Mouse (Mus musculus) bone marrow macrophage, adult 2 months (primary cell): ENCODE data around the gene Alyref. TPM values are rescaled to one million over a fixed set of nuclear protein-coding genes. Genes with fewer than 3 reads are reported as not detected.
"Not testable (repeated sequence)": the region's sequence is repeated elsewhere in the genome, so short reads cannot be mapped to it uniquely, and the experiment has no call there.

ENCODE experiments used
- H3K27ac ChIP-seq: 2 replicates; pipeline ENCODE4 v1.5.1; 2012; ENCODE audit warnings: low read depth, low read length; ENCODE audit not compliant: insufficient read depth
- H3K4me1 ChIP-seq: 2 replicates; pipeline ENCODE4 v1.6.1; 2012; ENCODE audit warnings: low read length; ENCODE audit not compliant: control insufficient read depth, insufficient read depth
- H3K4me3 ChIP-seq: 2 replicates; pipeline ENCODE4 v1.5.1; 2012; ENCODE audit warnings: mild to moderate bottlenecking, low read length, moderate library complexity; ENCODE audit not compliant: insufficient read depth
- CTCF ChIP-seq: IDR thresholded peaks from 2 replicates; pipeline ENCODE4 v1.5.1; 2012; ENCODE audit warnings: low read depth, mild to moderate bottlenecking, low read length, moderate library complexity
- POLR2A ChIP-seq: IDR thresholded peaks from 2 replicates; pipeline ENCODE4 v1.6.1; 2012; ENCODE audit warnings: mild to moderate bottlenecking, low read depth, low read length, borderline replicate concordance
- polyA plus RNA-seq: library from polyadenylated mRNA; stranded (reverse); fragments of >200 nt; gene quantifications from 2 replicates; pipeline ENCODE4 v1.2.4, GENCODE M21; 2012; ENCODE audit not compliant: missing spikeins, insufficient read depth, insufficient read length

The Alyref gene
- polyA plus RNA-seq, 1 experiment, result 97.5 TPM

DNA sequence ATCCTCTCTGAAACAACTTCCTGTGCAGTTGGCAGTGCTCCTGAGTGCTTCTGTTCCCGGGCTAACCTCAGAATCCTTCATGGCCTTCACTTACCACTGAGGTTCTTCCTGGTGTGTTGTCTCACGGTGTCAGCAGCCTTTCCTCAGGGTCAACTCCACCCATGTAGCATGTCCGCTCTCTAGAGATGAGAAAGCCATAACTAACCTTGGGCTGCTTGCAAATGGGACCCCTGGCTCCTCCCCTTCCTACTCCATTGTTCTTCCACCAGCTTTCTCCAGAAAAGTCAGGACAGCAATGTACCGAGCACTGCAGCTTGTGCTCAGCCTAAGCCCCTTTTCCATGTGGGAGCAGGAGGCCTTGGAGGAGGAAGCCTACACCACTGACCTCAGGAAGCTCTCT is 8.6 kb upstream of the Alyref start:
- Histone ChIP-seq H3K4me1 (no peaks in the 10 kb centered on the region), H3K27ac (no peak overlapping the region), H3K4me3 (no peak overlapping the region)
- TF ChIP-seq POLR2A (no peak), CTCF (no peak)

DNA sequence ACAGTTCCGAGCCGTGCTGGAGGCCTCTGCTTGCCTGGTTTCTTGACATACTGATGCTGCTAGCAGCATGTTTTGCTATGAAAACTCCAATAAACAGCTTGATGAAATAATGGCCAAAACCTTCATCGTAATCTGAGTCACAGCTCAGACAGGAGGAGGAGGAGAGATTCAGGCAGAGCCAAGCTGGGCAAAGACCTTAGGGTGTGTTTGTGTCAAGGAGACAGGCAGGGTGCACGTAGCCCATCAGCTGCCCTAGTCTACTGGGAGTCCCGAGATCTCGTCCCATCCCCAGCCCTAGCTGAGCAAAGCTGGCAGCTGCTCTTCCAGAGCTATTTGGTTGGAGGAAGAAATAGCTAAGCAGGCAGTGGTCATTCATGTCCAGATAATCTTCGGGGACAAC is 7.5 kb upstream of the Alyref start:
- Histone ChIP-seq H3K27ac (no peak overlapping the region), H3K4me1 (no peaks in the 10 kb centered on the region; the same call in 1 of the 2 replicates), H3K4me3 (no peak overlapping the region)
- no peak for TF ChIP-seq POLR2A

- Histone ChIP-seq H3K4me1 (peaks cover 14% of the 10 kb centered on the region), H3K27ac (no peak overlapping the region), H3K4me3 (no peak overlapping the region)
- TF ChIP-seq POLR2A, result no peak
- no peak for TF ChIP-seq CTCF
Observed at GRCm38 (mm10) chr11:120603545-120603944, 5.4 kb upstream of the Alyref start.

- no peak overlapping the region for H3K4me3 ChIP-seq
- TF ChIP-seq CTCF (no peak), POLR2A (no peak)
- no peak overlapping the region for H3K27ac ChIP-seq
- H3K4me1 ChIP-seq, result peaks cover 23% of the 10 kb centered on the region
Observed at GRCm38 (mm10) chr11:120600716-120601115, 2.6 kb upstream of the Alyref start.

GRCm38 (mm10) chr11:120598990-120599549 is 905 bp upstream of the Alyref start:
- Histone ChIP-seq H3K4me3 (peak overlapping the region; percentile 69), H3K27ac (peak overlapping the region; percentile 78), H3K4me1 (peaks cover 23% of the 10 kb centered on the region)
- TF ChIP-seq POLR2A (no peak), CTCF (no peak)

DNA sequence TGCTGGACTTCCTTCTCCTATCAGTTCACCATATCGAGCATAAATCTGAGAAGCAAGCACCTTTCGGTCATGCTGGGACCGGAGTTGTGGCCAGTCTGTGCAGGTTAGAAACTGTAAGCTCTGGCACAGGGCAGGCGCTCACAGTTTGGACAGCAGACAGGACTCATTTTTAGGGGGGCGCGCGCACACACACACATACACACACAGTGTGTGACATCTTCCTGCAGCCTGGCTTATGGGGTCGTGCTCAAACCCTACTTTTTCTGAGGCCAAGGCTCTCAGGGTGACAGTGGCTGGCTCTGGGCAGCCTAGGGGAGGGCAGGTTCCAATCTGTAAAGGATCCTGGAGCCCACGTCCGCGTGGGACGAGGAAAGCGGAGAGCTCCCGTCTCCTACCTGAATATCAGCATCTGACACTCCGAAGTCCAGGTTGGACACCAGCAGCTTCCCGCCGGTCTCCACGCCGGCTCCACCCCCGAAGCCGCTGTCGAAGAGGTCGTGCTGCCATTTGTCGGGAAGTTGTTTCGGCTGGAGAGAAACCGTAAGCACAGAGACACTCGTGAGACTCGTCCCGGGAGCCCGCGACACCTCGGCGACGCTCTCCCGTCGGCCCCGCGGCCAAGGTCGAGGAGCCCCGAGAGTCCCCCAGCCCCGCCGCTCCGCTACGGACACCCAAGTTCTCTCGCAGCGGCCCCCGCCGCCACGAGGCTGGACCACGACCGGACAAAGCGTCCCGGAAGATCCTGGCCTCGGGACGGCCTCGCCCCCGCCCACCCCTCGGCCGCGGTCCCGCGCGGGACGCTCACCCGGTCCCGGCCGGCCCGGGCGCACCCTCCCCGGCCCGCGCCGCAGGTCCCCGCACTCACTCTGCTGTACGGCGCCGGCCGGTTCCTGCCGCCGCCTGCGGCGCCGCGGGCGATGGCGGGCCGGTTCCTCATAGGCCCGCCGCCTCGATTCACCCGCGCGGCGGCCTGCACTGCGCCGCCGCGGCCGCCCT is 627 bp downstream of the Alyref start:
- peak overlapping the region; percentile 54 for H3K27ac ChIP-seq

DNA sequence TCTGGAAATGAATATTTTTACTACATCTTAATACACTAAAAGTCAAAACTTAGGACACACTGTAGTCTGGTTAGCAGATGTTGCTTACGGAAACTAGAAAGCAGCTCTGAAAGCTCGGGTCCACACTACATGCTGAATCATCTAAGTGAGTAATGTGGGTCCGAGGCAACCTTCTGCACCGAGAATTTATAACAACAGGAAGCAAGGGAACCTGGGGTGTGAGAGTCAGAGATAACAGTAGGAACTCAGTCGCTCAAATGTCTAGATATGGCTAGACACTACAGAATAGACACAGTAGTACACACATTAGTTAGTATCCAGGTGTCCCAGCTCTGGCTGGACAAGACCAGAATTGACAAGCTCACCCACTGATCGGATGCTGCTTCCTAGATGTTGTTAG is 9.6 kb downstream of the Alyref start:
- TF ChIP-seq POLR2A (no peak), CTCF (no peak)
- Histone ChIP-seq H3K4me1 (no peaks in the 10 kb centered on the region), H3K4me3 (no peak overlapping the region), H3K27ac (no peak overlapping the region)

More for the DNA sequence above, 627 bp downstream of the Alyref start:
- TF ChIP-seq POLR2A (no peak), CTCF (no peak)
- Histone ChIP-seq H3K4me3 (peak overlapping the region; percentile 98), H3K4me1 (peaks cover 23% of the 10 kb centered on the region)

DNA sequence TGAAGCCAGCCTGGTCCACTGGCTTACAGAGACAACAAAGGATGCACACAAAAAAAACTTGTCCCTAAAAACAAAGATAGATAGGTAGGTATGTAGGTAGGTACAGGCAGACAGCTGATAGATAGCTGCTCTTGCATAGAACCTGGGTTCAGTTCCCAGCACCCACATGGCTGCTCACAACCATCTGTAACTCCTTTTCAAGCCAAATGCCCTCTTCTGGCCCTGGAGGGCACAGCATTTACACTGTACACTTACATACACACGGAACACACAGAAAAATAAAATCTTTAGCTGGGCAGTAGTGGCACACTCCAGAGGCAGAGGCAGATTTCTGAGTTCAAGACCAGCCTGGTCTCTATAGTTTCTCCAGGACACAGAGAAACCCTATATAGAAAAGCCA is 14.2 kb downstream of the Alyref start:
- no peak for TF ChIP-seq CTCF
- TF ChIP-seq POLR2A, result no peak
- Histone ChIP-seq H3K4me3 (no peak overlapping the region), H3K4me1 (peaks cover 10% of the 10 kb centered on the region), H3K27ac (no peak overlapping the region)

- Histone ChIP-seq H3K4me1 (peaks cover 12% of the 10 kb centered on the region), H3K27ac (peak overlapping the region; percentile 88; the same call in 1 of the 2 replicates)
- H3K4me3 ChIP-seq, result not testable (repeated sequence)
Observed at GRCm38 (mm10) chr11:120582982-120583293, 15.2 kb downstream of the Alyref start.

DNA sequence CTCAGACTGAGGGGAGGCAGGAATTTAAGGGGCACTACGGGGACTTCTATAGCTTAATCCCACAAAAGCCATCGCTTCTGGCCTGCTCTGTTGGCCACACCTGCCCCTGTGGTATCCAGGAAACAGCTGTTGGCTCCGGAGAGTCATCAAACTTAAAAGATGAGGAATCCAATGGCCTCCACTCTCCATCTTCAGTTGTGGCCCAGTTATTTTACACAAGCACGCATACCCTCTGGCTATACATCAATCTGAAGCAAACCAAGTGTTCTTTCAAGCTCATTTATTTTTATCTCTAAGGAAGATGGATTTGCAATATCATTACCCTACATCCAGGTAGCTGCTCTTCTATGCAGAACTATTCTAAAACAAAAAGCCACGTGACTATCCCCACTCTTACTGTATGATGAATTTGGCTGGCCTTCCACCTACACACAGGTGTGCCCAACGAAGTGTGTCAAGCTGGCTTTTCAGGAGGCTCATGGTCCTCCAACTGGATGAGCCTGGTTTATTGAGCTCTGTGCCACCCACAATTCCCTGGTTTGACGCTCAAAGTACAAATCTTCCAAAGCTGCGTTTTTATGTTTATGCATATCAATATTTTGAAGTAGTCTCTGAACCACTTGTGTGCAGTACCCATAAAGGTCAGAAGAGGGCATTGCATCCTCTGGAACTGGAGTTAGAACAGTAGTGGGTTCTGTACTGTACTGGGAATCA is 15.7 kb downstream of the Alyref start:
- H3K27ac ChIP-seq, result peak overlapping the region; percentile 88
- H3K4me3 ChIP-seq, result peak overlapping the region; percentile 87
- no peak for TF ChIP-seq POLR2A
- TF ChIP-seq CTCF, result no peak
- peaks cover 14% of the 10 kb centered on the region for H3K4me1 ChIP-seq
